Mouse (Mus musculus) limb, embryonic 12.5 days (tissue): ENCODE measurements around the gene Olfr1138. TPM values are rescaled to one million over a fixed set of nuclear protein-coding genes. Genes with fewer than 3 reads are reported as not detected.

ENCODE experiments used
- ATAC-seq: fragments of 200-750 bp; cut with Nextera tagmentation; 2 replicates; pipeline ENCODE4 v1.8.0; 2017; ENCODE audit warnings: low read depth, moderate TSS enrichment; ENCODE audit not compliant: insufficient number of reproducible peaks, insufficient read depth, low FRiP score, low TSS enrichment
- H3K27ac ChIP-seq: fragments of 300-500 bp; sonication (generic); 2 replicates; pipeline ENCODE4 v1.5.1; 2016; ENCODE audit warnings: mild to moderate bottlenecking, moderate library complexity
- H3K27me3 ChIP-seq: fragments of 300-500 bp; sonication (generic); 2 replicates; pipeline ENCODE4 v1.6.1; 2016; ENCODE audit warnings: mild to moderate bottlenecking, moderate library complexity
- H3K36me3 ChIP-seq: fragments of 300-500 bp; sonication (generic); 2 replicates; pipeline ENCODE4 v1.6.1; 2016; ENCODE audit warnings: mild to moderate bottlenecking, moderate library complexity
- H3K4me1 ChIP-seq: fragments of 300-500 bp; sonication (generic); replicated peaks from 2 replicates; pipeline ENCODE4 v1.6.1; 2016
- H3K4me2 ChIP-seq: fragments of 300-500 bp; sonication (generic); 2 replicates; pipeline ENCODE4 v1.6.1; 2016; ENCODE audit warnings: mild to moderate bottlenecking, moderate library complexity
- H3K4me3 ChIP-seq: fragments of 300-500 bp; sonication (generic); replicated peaks from 2 replicates; pipeline ENCODE4 v1.5.1; 2016; ENCODE audit warnings: mild to moderate bottlenecking
- H3K9ac ChIP-seq: fragments of 300-500 bp; sonication (generic); replicated peaks from 2 replicates; pipeline ENCODE4 v1.6.1; 2016; ENCODE audit warnings: mild to moderate bottlenecking, moderate library complexity
- H3K9me3 ChIP-seq: fragments of 300-500 bp; sonication (generic); 2 replicates; pipeline ENCODE4 v1.6.1; 2016; ENCODE audit warnings: mild to moderate bottlenecking, moderate library complexity
- WGBS: fragments of 180-500 bp; shearing (Covaris S2); methylation state at CpG from one replicate; pipeline ENCODE4 v1.1.7; 2016; 5-methylcytosine and 5-hydroxymethylcytosine counted together
- polyA plus RNA-seq: library from polyadenylated mRNA; unstranded; fragments of >200 nt; fragmentation: Nextera tagmentation; extraction: Ambion mirVana; gene quantifications from 2 replicates; pipeline ENCODE4 v1.2.1, GENCODE M21; 2016

Gene Olfr1138
- not detected in 2 replicates for polyA plus RNA-seq

- no peak within 1 kb of the TSS for H3K4me2 ChIP-seq
- H3K27ac ChIP-seq, result no peak within 1 kb of the TSS
- no peak within 1 kb of the TSS for H3K4me3 ChIP-seq
- no peaks in the 10 kb centered on the region for H3K4me1 ChIP-seq
- WGBS, result 77% methylated on average over 1 of the region's 1 CpGs
- no peaks in the 10 kb centered on the region for H3K36me3 ChIP-seq
- H3K9me3 ChIP-seq, result no peaks in the 10 kb centered on the region
- H3K27me3 ChIP-seq, result no peaks in the 10 kb centered on the region
- no peak within 1 kb of the TSS for H3K9ac ChIP-seq
- no peak for ATAC-seq
These were observed at the start of gene Olfr1138 for GRCm38 (mm10) chr2:87739878-87740277. Olfr1138 (minus strand) TSS chr2:87739978.

DNA sequence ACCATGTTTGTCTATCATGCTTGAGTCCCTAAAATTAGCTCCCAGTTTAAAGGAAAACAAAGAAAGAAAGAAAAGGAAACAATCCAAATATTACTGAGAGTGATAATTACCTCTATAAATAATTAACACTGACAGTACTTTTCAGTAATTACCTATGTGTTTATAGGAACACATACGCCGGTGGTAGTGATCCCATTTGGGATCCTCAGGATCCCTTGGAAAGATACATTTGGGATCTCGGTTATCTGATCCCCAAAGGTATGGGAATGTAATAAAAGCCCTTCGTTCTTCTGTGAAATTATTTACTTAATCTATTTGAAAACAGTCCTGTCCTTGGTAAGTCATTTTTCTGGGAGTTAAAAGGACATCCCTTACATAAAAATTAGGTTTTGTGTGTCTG, 39.4 kb upstream of the Olfr1138 start, which contains the start of gene Olfr152:
Gene Olfr152, plus strand, starts transcription at position 301 of the 400 bp plus-strand sequence.
- H3K27ac ChIP-seq, result no peak within 1 kb of the TSS
- no peak within 1 kb of the TSS for H3K9ac ChIP-seq
- no peak for ATAC-seq
- H3K4me2 ChIP-seq, result no peak within 1 kb of the TSS
- no peak within 1 kb of the TSS for H3K4me3 ChIP-seq
- no peaks in the 10 kb centered on the region for H3K9me3 ChIP-seq
- H3K27me3 ChIP-seq, result no peaks in the 10 kb centered on the region
- no peaks in the 10 kb centered on the region for H3K36me3 ChIP-seq
- WGBS, result 81% methylated on average over 4 of the region's 4 CpGs
- H3K4me1 ChIP-seq, result no peaks in the 10 kb centered on the region

DNA sequence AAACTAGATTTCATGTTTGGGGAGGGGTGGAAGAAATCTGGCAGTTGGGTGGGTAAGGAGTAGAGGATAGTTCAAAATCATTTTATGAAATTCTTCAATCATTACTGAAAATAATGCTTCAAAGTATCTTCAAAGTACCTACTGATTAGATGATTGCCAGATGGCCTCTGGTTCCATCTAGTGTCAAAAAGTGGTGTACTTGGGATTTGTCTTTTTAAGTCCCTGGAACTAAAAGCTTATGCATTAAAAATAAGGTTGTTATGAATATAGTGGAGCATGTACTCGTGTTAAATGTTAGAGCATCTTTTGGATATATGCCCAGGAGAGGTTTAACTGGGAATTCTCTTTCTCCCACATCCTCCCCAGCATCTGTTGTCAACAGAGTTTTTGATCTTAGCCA, 36.4 kb upstream of the Olfr1138 start:
- Histone ChIP-seq H3K9me3 (no peaks in the 10 kb centered on the region), H3K4me3 (no peak overlapping the region), H3K36me3 (no peaks in the 10 kb centered on the region), H3K4me2 (no peak overlapping the region), H3K9ac (no peak overlapping the region), H3K4me1 (no peaks in the 10 kb centered on the region), H3K27ac (no peak overlapping the region), H3K27me3 (no peaks in the 10 kb centered on the region)
- WGBS, result 54% methylated on average over 1 of the region's 1 CpGs
- ATAC-seq, result no peak

DNA sequence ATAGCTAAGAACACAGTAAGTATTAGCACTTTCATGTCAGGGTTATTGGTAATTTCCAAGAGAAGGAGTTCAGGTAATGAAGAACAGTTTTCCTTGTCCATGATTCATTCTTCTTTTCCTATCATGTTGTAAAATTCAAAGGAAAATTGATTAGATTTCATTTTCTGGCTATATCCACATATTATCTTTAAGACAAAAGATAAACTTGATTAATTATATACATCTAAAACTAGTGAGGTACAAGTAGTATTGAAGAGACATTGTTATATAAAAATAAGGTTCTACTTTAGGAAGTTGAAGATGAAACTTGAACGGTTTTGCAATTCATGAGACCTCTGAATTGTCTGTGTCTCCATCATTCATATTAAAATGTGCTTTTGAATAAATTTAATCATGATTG, 14.1 kb upstream of the Olfr1138 start, which contains the start of gene Olfr1141:
Gene Olfr1141, minus strand, starts transcription at position 101 of the 400 bp plus-strand sequence.
- 76% methylated on average over 1 of the region's 1 CpGs for WGBS
- no peak within 1 kb of the TSS for H3K4me2 ChIP-seq

GRCm38 (mm10) chr2:87743452-87743851, 3.7 kb upstream of the Olfr1138 start, which contains the start of gene Olfr1140:
Olfr1140 (plus strand) TSS chr2:87743752.
- no peak within 1 kb of the TSS for H3K4me2 ChIP-seq
- H3K27ac ChIP-seq, result no peak within 1 kb of the TSS
- WGBS, result 77% methylated on average over 3 of the region's 3 CpGs
- H3K4me1 ChIP-seq, result no peaks in the 10 kb centered on the region
- H3K36me3 ChIP-seq, result no peaks in the 10 kb centered on the region
- no peaks in the 10 kb centered on the region for H3K27me3 ChIP-seq
- no peaks in the 10 kb centered on the region for H3K9me3 ChIP-seq
- H3K9ac ChIP-seq, result no peak within 1 kb of the TSS
- no peak for ATAC-seq
- H3K4me3 ChIP-seq, result no peak within 1 kb of the TSS

More for the DNA sequence above, 14.1 kb upstream of the Olfr1138 start, which contains the start of gene Olfr1141:
- H3K9ac ChIP-seq, result no peak within 1 kb of the TSS
- H3K9me3 ChIP-seq, result no peaks in the 10 kb centered on the region
- H3K27me3 ChIP-seq, result no peaks in the 10 kb centered on the region
- no peaks in the 10 kb centered on the region for H3K4me1 ChIP-seq
- H3K4me3 ChIP-seq, result no peak within 1 kb of the TSS
- ATAC-seq, result no peak
- H3K27ac ChIP-seq, result no peak within 1 kb of the TSS
- no peaks in the 10 kb centered on the region for H3K36me3 ChIP-seq

GRCm38 (mm10) chr2:87713079-87713478, 26.7 kb downstream of the Olfr1138 start, which contains the start of gene Olfr1137:
Olfr1137 (minus strand) TSS chr2:87713179.
- H3K4me1 ChIP-seq, result no peaks in the 10 kb centered on the region
- no peaks in the 10 kb centered on the region for H3K27me3 ChIP-seq
- no peak within 1 kb of the TSS for H3K4me3 ChIP-seq
- H3K4me2 ChIP-seq, result no peak within 1 kb of the TSS
- H3K36me3 ChIP-seq, result no peaks in the 10 kb centered on the region
- no peak for ATAC-seq
- H3K9ac ChIP-seq, result no peak within 1 kb of the TSS
- H3K27ac ChIP-seq, result no peak within 1 kb of the TSS
- H3K9me3 ChIP-seq, result no peaks in the 10 kb centered on the region

- Histone ChIP-seq H3K4me3 (no peak within 1 kb of the TSS), H3K27ac (no peak within 1 kb of the TSS), H3K4me1 (no peaks in the 10 kb centered on the region), H3K27me3 (no peaks in the 10 kb centered on the region), H3K36me3 (no peaks in the 10 kb centered on the region), H3K4me2 (no peak within 1 kb of the TSS), H3K9ac (no peak within 1 kb of the TSS), H3K9me3 (no peaks in the 10 kb centered on the region)
- ATAC-seq, result no peak
These were observed 45.9 kb downstream of the Olfr1138 start, which contains the start of gene Olfr1136 for GRCm38 (mm10) chr2:87693847-87694246. Olfr1136 (minus strand) TSS chr2:87693947.

Other genes with a start within 250 kb of the Olfr1138 start
- not detected in 2 replicates for gene Pramel7, start 242.9 kb downstream of the Olfr1138 start, polyA plus RNA-seq
- not detected in 2 replicates for gene Pramel6, start 233.4 kb downstream of the Olfr1138 start, polyA plus RNA-seq
- not detected in 2 replicates for gene Olfr153, start 208.2 kb downstream of the Olfr1138 start, polyA plus RNA-seq
- not detected in 2 replicates for gene Olfr1128, start 194.4 kb downstream of the Olfr1138 start, polyA plus RNA-seq
- gene Olfr1129, start 166.1 kb downstream of the Olfr1138 start, polyA plus RNA-seq, result not detected in 2 replicates
- gene Olfr1130, start 133.8 kb downstream of the Olfr1138 start, polyA plus RNA-seq, result not detected in 2 replicates
- gene Olfr1131, start 112.9 kb downstream of the Olfr1138 start, polyA plus RNA-seq, result not detected in 2 replicates
- gene Olfr1132, start 102.4 kb downstream of the Olfr1138 start, polyA plus RNA-seq, result not detected in 2 replicates
- gene Olfr1133, start 92.6 kb downstream of the Olfr1138 start, polyA plus RNA-seq, result not detected in 2 replicates
- gene Olfr1134, start 81.5 kb downstream of the Olfr1138 start, polyA plus RNA-seq, result not detected in 2 replicates
- gene Olfr1135, start 66.3 kb downstream of the Olfr1138 start, polyA plus RNA-seq, result not detected in 2 replicates
- gene Olfr1136, start 46.0 kb downstream of the Olfr1138 start, polyA plus RNA-seq, result not detected in 2 replicates
- not detected in 2 replicates for gene Olfr1137, start 26.8 kb downstream of the Olfr1138 start, polyA plus RNA-seq
- not detected in 2 replicates for gene Olfr1140, start 3.8 kb upstream of the Olfr1138 start, polyA plus RNA-seq
- not detected in 2 replicates for gene Olfr1141, start 14.0 kb upstream of the Olfr1138 start, polyA plus RNA-seq
- gene Olfr152, start 39.5 kb upstream of the Olfr1138 start, polyA plus RNA-seq, result not detected in 2 replicates
- not detected in 2 replicates for gene Olfr1143, start 60.6 kb upstream of the Olfr1138 start, polyA plus RNA-seq
- not detected in 2 replicates for gene Olfr1145, start 69.8 kb upstream of the Olfr1138 start, polyA plus RNA-seq
- gene Olfr1148, start 90.6 kb upstream of the Olfr1138 start, polyA plus RNA-seq, result not detected in 2 replicates
- not detected in 2 replicates for gene Olfr1150-ps1, start 104.0 kb upstream of the Olfr1138 start, polyA plus RNA-seq
- gene Olfr1151, start 115.9 kb upstream of the Olfr1138 start, polyA plus RNA-seq, result not detected in 2 replicates
- gene Olfr1152, start 126.5 kb upstream of the Olfr1138 start, polyA plus RNA-seq, result not detected in 2 replicates
- gene Olfr1153, start 155.0 kb upstream of the Olfr1138 start, polyA plus RNA-seq, result not detected in 2 replicates
- gene Olfr1154, start 165.2 kb upstream of the Olfr1138 start, polyA plus RNA-seq, result not detected in 2 replicates
- not detected in 2 replicates for gene Olfr1155, start 205.2 kb upstream of the Olfr1138 start, polyA plus RNA-seq
- gene Olfr1156, start 213.1 kb upstream of the Olfr1138 start, polyA plus RNA-seq, result not detected in 2 replicates
- gene Olfr1157, start 228.3 kb upstream of the Olfr1138 start, polyA plus RNA-seq, result not detected in 2 replicates
- not detected in 2 replicates for gene Olfr74, start 234.7 kb upstream of the Olfr1138 start, polyA plus RNA-seq